23 mouse cellular contexts compared by ENCODE assay signal in genomic region chr12:94588599-94588998, GRCm38 (mm10).
DNase-seq lines count a peak whose midpoint lies in the region; ATAC-seq and TF ChIP-seq lines count a peak whose summit lies in the region.
"Had no signal": no experiment of that assay in that cellular context is flagged by ENCODE, and none has a peak within 500 bp of the region (broad histone marks: within the 10 kb centered on the region; RNA-seq: fewer than 3 reads in every experiment).

No protein-coding gene starts in this region.

- H3K27ac ChIP-seq in lung, embryonic 14.5 days (ENCODE audit: low read depth), result no peak overlapping the region
- peak overlapping the region; percentile 34 to 87 for H3K27ac ChIP-seq in heart, embryonic 14.5 days (replicated peaks in 1 of 2; ENCODE audit: control insufficient read depth in 1 of 2, insufficient read depth in 1 of 2, low read depth in 2 of 2, low read length in 2 of 2)
- H3K27ac ChIP-seq: hindbrain, embryonic 14.5 days; left cerebral cortex, adult 2 months; liver, embryonic 14.5 days; neural tube, embryonic 12.5 days had no signal

- 10% methylated on average over 4 of the region's 4 CpGs for WGBS in lung, embryonic 14.5 days
- WGBS in heart, embryonic 14.5 days, result 7% methylated on average over 4 of the region's 4 CpGs

- peak; percentile 5 to 35 for DNase-seq in heart, adult 9 months (ENCODE audit: low spot score in 2 of 2)
- no peak for DNase-seq in heart, postnatal 25 days (ENCODE audit: low spot score)
- DNase-seq in lung, embryonic 14.5 days, result peak; percentile 73
- no peak for DNase-seq in lung, postnatal 14 days
- peak; percentile 7 for DNase-seq in heart, postnatal 4 days
- DNase-seq in liver, result no peak
- DNase-seq: adrenal gland, adult 2 months; B cell, adult 2 months; cerebellum, adult 11 months; cerebellum, postnatal 10 days; forebrain, postnatal 0 days; gastrocnemius, postnatal 14 days; kidney, adult 2 months; midbrain, embryonic 14.5 days; retina, postnatal 1 day had no signal

- no peak overlapping the region for H3K4me3 ChIP-seq in lung, embryonic 14.5 days (ENCODE audit: low read depth, low read length)
- H3K4me3 ChIP-seq in heart, embryonic 14.5 days (ENCODE audit: control insufficient read depth in 1 of 2, insufficient read depth in 1 of 2, low read depth in 1 of 2, low read length in 2 of 2), result peak overlapping the region in 1 of 2 experiments; percentile 24; a peak in 2 of 4 replicates
- H3K4me3 ChIP-seq: left cerebral cortex, adult 2 months; neural tube, embryonic 12.5 days had no signal

- H3K4me2 ChIP-seq in lung, embryonic 14.5 days, result peak overlapping the region; percentile 16; the same call in 1 of the 2 replicates
- peak overlapping the region; percentile 59 for H3K4me2 ChIP-seq in heart, embryonic 14.5 days (ENCODE audit: low read length)
- H3K4me2 ChIP-seq: hindbrain, embryonic 14.5 days; neural tube, embryonic 12.5 days had no signal

- no peaks in the 10 kb centered on the region for H3K36me3 ChIP-seq in lung, embryonic 14.5 days (ENCODE audit: insufficient read depth)
- no peaks in the 10 kb centered on the region for H3K36me3 ChIP-seq in heart, embryonic 14.5 days (ENCODE audit: control insufficient read depth, insufficient read depth, low read length)
- H3K36me3 ChIP-seq: G1E; neural tube, embryonic 12.5 days had no signal

- no peaks in the 10 kb centered on the region for H3K9me3 ChIP-seq in lung, embryonic 14.5 days (ENCODE audit: low read depth, low read length)
- no peaks in the 10 kb centered on the region for H3K9me3 ChIP-seq in heart, embryonic 14.5 days (ENCODE audit: control insufficient read depth, low read length)
- H3K9me3 ChIP-seq: neural tube, embryonic 12.5 days had no signal

- intact Hi-C loops in heart, postnatal 25 days (cut with DNase I), result loop anchor here (5.0 to 10.0 kb wide), 3 partner anchors 104 to 1106 kb away; partner anchors contain the start of gene Flrt2

- peaks cover 4% of the 10 kb centered on the region; the same call in 1 of the 2 replicates for H3K4me1 ChIP-seq in lung, embryonic 14.5 days (ENCODE audit: insufficient read depth)
- peaks cover 0 to 33% of the 10 kb centered on the region in 2 experiments; a peak in 2 of 4 replicates for H3K4me1 ChIP-seq in heart, embryonic 14.5 days (ENCODE audit: control insufficient read depth in 2 of 2, insufficient read depth in 2 of 2, low read length in 2 of 2)
- H3K4me1 ChIP-seq: neural tube, embryonic 12.5 days had no signal

- H3K27me3 ChIP-seq in lung, embryonic 14.5 days (ENCODE audit: insufficient read depth, low read length), result no peaks in the 10 kb centered on the region
- no peaks in the 10 kb centered on the region for H3K27me3 ChIP-seq in heart, embryonic 14.5 days (ENCODE audit: control insufficient read depth, insufficient read depth, low read length)
- H3K27me3 ChIP-seq: CH12.LX; neural tube, embryonic 12.5 days had no signal

- no peak for TF ChIP-seq CTCF in lung, embryonic 14.5 days (IDR thresholded peaks at IDR 0.05; ENCODE audit: low read depth)

- H3K9ac ChIP-seq in lung, embryonic 14.5 days, result no peak overlapping the region
- H3K9ac ChIP-seq in heart, embryonic 14.5 days (ENCODE audit: low read length), result peak overlapping the region; percentile 30
- H3K9ac ChIP-seq: forebrain, postnatal 0 days; hindbrain, embryonic 14.5 days; liver, embryonic 14.5 days; neural tube, embryonic 12.5 days had no signal

- ATAC-seq in lung, embryonic 14.5 days (ENCODE audit: insufficient read depth), result peak; percentile 77; the same call in 1 of the 2 replicates
- peak; percentile 82 for ATAC-seq in heart, embryonic 14.5 days (ENCODE audit: insufficient number of reproducible peaks, insufficient read depth, low FRiP score, low read depth)
- ATAC-seq: forebrain, postnatal 0 days; inflammation-experienced regulatory T-cells, adult 6 months had no signal

Comparison
In these comparisons a context has a peak if more than half of its experiments do, and no peak if none do; other contexts are left out.
1. DNase-seq: peak in heart, adult 9 months (2 of 2), lung, embryonic 14.5 days (single experiment) and heart, postnatal 4 days (single experiment); none in heart, postnatal 25 days (single experiment), lung, postnatal 14 days (single experiment) and liver (single experiment).